Mouse (Mus musculus): ENCODE data around the gene Arhgap28. TPM values are rescaled to one million over a fixed set of nuclear protein-coding genes. Genes with fewer than 3 reads are reported as not detected.

The Arhgap28 gene
- polyA plus RNA-seq, 1 experiment from 2014 or later = 3.8 TPM

GRCm38 (mm10) chr17:67838948-67839347 lies 165.0 kb downstream of the Arhgap28 start:
- Histone ChIP-seq H3K4me2 (replicated peaks; ENCODE audit: low read depth) (no peak overlapping the region), H3K27ac (ENCODE audit: low read depth, low read length) (no peak overlapping the region), H3K9me3 (ENCODE audit: control insufficient read depth) (no peaks in the 10 kb centered on the region), H3K9ac (ENCODE audit: low read depth, low read length) (no peak overlapping the region), H3K27me3 (replicated peaks; ENCODE audit: control insufficient read depth, insufficient read depth, low read length) (no peaks in the 10 kb centered on the region), H3K36me3 (ENCODE audit: control insufficient read depth, insufficient read depth) (no peaks in the 10 kb centered on the region), H3K4me1 (replicated peaks; ENCODE audit: control insufficient read depth, insufficient read depth, low read length) (no peaks in the 10 kb centered on the region), H3K4me3 (ENCODE audit: low read depth, low read length) (no peak overlapping the region)
- TF ChIP-seq CTCF (IDR thresholded peaks at IDR 0.05; ENCODE audit: low read depth) = no peak
- WGBS = 84% methylated on average over 13 of the region's 13 CpGs
- ATAC-seq = no peak

GRCm38 (mm10) chr17:67837351-67838090 lies 166.4 kb downstream of the Arhgap28 start:
- Histone ChIP-seq H3K9ac (ENCODE audit: low read depth, low read length) (no peak overlapping the region), H3K36me3 (ENCODE audit: control insufficient read depth, insufficient read depth) (no peaks in the 10 kb centered on the region), H3K27me3 (replicated peaks; ENCODE audit: control insufficient read depth, insufficient read depth, low read length) (no peaks in the 10 kb centered on the region), H3K4me1 (replicated peaks; ENCODE audit: control insufficient read depth, insufficient read depth, low read length) (no peaks in the 10 kb centered on the region), H3K4me3 (ENCODE audit: low read depth, low read length) (no peak overlapping the region), H3K27ac (ENCODE audit: low read depth, low read length) (no peak overlapping the region), H3K9me3 (ENCODE audit: control insufficient read depth) (no peaks in the 10 kb centered on the region), H3K4me2 (replicated peaks; ENCODE audit: low read depth) (no peak overlapping the region)
- TF ChIP-seq CTCF (IDR thresholded peaks at IDR 0.05; ENCODE audit: low read depth) = peak; percentile 90
- 60% methylated on average over 17 of the region's 17 CpGs for WGBS
- ATAC-seq = no peak

- Histone ChIP-seq H3K4me2 (replicated peaks; ENCODE audit: low read depth) (no peak overlapping the region), H3K4me3 (ENCODE audit: low read depth, low read length) (no peak overlapping the region), H3K27me3 (replicated peaks; ENCODE audit: control insufficient read depth, insufficient read depth, low read length) (no peaks in the 10 kb centered on the region), H3K4me1 (replicated peaks; ENCODE audit: control insufficient read depth, insufficient read depth, low read length) (no peaks in the 10 kb centered on the region), H3K36me3 (ENCODE audit: control insufficient read depth, insufficient read depth) (no peaks in the 10 kb centered on the region), H3K27ac (ENCODE audit: low read depth, low read length) (no peak overlapping the region), H3K9me3 (ENCODE audit: control insufficient read depth) (no peaks in the 10 kb centered on the region), H3K9ac (ENCODE audit: low read depth, low read length) (no peak overlapping the region)
- 94% methylated on average over 20 of the region's 20 CpGs for WGBS
- TF ChIP-seq CTCF (IDR thresholded peaks at IDR 0.05; ENCODE audit: low read depth) = no peak
- ATAC-seq = no peak
Measured at GRCm38 (mm10) chr17:67836146-67836895, 167.6 kb downstream of the Arhgap28 start.

GRCm38 (mm10) chr17:67827431-67827830 lies 176.5 kb downstream of the Arhgap28 start:
- ATAC-seq = no peak
- H3K9me3 ChIP-seq (ENCODE audit: control insufficient read depth) = no peaks in the 10 kb centered on the region
- H3K4me3 ChIP-seq (ENCODE audit: low read depth, low read length) = no peak overlapping the region
- WGBS = 90% methylated on average over 3 of the region's 3 CpGs
- no peaks in the 10 kb centered on the region for H3K36me3 ChIP-seq (ENCODE audit: control insufficient read depth, insufficient read depth)
- no peaks in the 10 kb centered on the region for H3K4me1 ChIP-seq (replicated peaks; ENCODE audit: control insufficient read depth, insufficient read depth, low read length)
- no peaks in the 10 kb centered on the region for H3K27me3 ChIP-seq (replicated peaks; ENCODE audit: control insufficient read depth, insufficient read depth, low read length)
- no peak overlapping the region for H3K27ac ChIP-seq (ENCODE audit: low read depth, low read length)
- TF ChIP-seq CTCF (IDR thresholded peaks at IDR 0.05; ENCODE audit: low read depth) = no peak
- H3K9ac ChIP-seq (ENCODE audit: low read depth, low read length) = no peak overlapping the region
- no peak overlapping the region for H3K4me2 ChIP-seq (replicated peaks; ENCODE audit: low read depth)

GRCm38 (mm10) chr17:67816916-67817315 lies 187.0 kb downstream of the Arhgap28 start:
- no peak overlapping the region for H3K4me2 ChIP-seq (replicated peaks; ENCODE audit: low read depth)
- no peaks in the 10 kb centered on the region for H3K4me1 ChIP-seq (replicated peaks; ENCODE audit: control insufficient read depth, insufficient read depth, low read length)
- no peak for ATAC-seq
- no peak for TF ChIP-seq CTCF (IDR thresholded peaks at IDR 0.05; ENCODE audit: low read depth)
- 92% methylated on average over 10 of the region's 10 CpGs for WGBS
- H3K9ac ChIP-seq (ENCODE audit: low read depth, low read length) = no peak overlapping the region
- H3K27ac ChIP-seq (ENCODE audit: low read depth, low read length) = no peak overlapping the region
- no peaks in the 10 kb centered on the region for H3K36me3 ChIP-seq (ENCODE audit: control insufficient read depth, insufficient read depth)
- no peaks in the 10 kb centered on the region for H3K27me3 ChIP-seq (replicated peaks; ENCODE audit: control insufficient read depth, insufficient read depth, low read length)
- no peak overlapping the region for H3K4me3 ChIP-seq (ENCODE audit: low read depth, low read length)
- no peaks in the 10 kb centered on the region for H3K9me3 ChIP-seq (ENCODE audit: control insufficient read depth)

GRCm38 (mm10) chr17:67815720-67816119 lies 188.2 kb downstream of the Arhgap28 start:
- H3K27me3 ChIP-seq (replicated peaks; ENCODE audit: control insufficient read depth, insufficient read depth, low read length) = no peaks in the 10 kb centered on the region
- H3K4me3 ChIP-seq (ENCODE audit: low read depth, low read length) = no peak overlapping the region
- ATAC-seq = no peak
- H3K4me2 ChIP-seq (replicated peaks; ENCODE audit: low read depth) = no peak overlapping the region
- H3K9me3 ChIP-seq (ENCODE audit: control insufficient read depth) = no peaks in the 10 kb centered on the region
- H3K36me3 ChIP-seq (ENCODE audit: control insufficient read depth, insufficient read depth) = no peaks in the 10 kb centered on the region
- TF ChIP-seq CTCF (IDR thresholded peaks at IDR 0.05; ENCODE audit: low read depth) = no peak
- H3K27ac ChIP-seq (ENCODE audit: low read depth, low read length) = no peak overlapping the region
- no peaks in the 10 kb centered on the region for H3K4me1 ChIP-seq (replicated peaks; ENCODE audit: control insufficient read depth, insufficient read depth, low read length)
- WGBS = 95% methylated on average over 11 of the region's 11 CpGs
- no peak overlapping the region for H3K9ac ChIP-seq (ENCODE audit: low read depth, low read length)
